ENCODE assay signal across 9 mouse cellular contexts in the genomic region with DNA sequence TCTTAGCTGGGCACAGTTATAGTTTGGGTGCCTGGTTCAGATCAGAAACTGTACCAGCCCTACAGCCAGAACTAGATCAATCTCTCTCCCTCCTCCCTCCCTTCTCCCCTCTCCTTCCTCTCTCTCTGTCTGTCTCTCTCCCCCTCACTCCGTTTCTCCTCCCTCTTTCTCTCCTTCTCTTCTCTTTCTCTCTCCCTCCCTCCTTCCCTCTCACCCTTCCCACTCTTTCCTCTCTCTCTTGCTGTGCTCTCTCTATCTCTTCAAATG.
DNase-seq lines count a peak whose midpoint lies in the region; ATAC-seq and TF ChIP-seq lines count a peak whose summit lies in the region.
"Had no signal": no experiment of that assay in that cellular context is flagged by ENCODE, and none has a peak within 500 bp of the region (broad histone marks: within the 10 kb centered on the region; RNA-seq: fewer than 3 reads in every experiment).

No protein-coding gene starts in this region.

- DNase-seq in left cerebral cortex, adult 2 months (ENCODE audit: extremely low spot score in 1 of 2, low spot score in 2 of 2) = no peak
- no peak for DNase-seq in left cerebral cortex, adult 18-20 months (ENCODE audit: low spot score in 2 of 2)
- DNase-seq in natural killer cell, adult 2 months (ENCODE audit: low spot score in 2 of 2) = no peak

- intact Hi-C loops in left cerebral cortex, adult 2 months (cut with DNase I) = loop anchor here (2.0 kb wide), 1 partner anchor 183 kb away; no protein-coding TSS in a partner anchor

- H3K9ac ChIP-seq in forebrain, embryonic 13.5 days = peak overlapping the region; percentile 55; the same call in 1 of the 2 replicates
- H3K9ac ChIP-seq in intestine, postnatal 0 days (ENCODE audit: low read depth, low read length) = no peak overlapping the region

- no peaks in the 10 kb centered on the region for H3K36me3 ChIP-seq in forebrain, embryonic 13.5 days (ENCODE audit: poor library complexity, severe bottlenecking)
- no peaks in the 10 kb centered on the region for H3K36me3 ChIP-seq in intestine, postnatal 0 days (ENCODE audit: control insufficient read depth, insufficient read depth)
- H3K36me3 ChIP-seq in small intestine, adult 2 months (ENCODE audit: control insufficient read depth, insufficient read depth, low read length) = no peaks in the 10 kb centered on the region

- 12% methylated on average over 1 of the region's 1 CpGs for WGBS in forebrain, embryonic 13.5 days
- WGBS in intestine, postnatal 0 days = 13% methylated on average over 1 of the region's 1 CpGs
- WGBS in small intestine, adult 2 months = 24% methylated on average over 1 of the region's 1 CpGs

- TF ChIP-seq CTCF in left cerebral cortex, adult 2 months (IDR thresholded peaks at IDR 0.05) = no peak
- TF ChIP-seq CTCF in intestine, postnatal 0 days (IDR thresholded peaks at IDR 0.05; ENCODE audit: low read depth) = no peak
- TF ChIP-seq CTCF in small intestine, adult 2 months (IDR thresholded peaks at IDR 0.05; ENCODE audit: extremely low read depth, insufficient read length, insufficient replicate concordance, low read depth, low read length) = no peak

- ATAC-seq in forebrain, embryonic 13.5 days = no peak
- no peak for ATAC-seq in intestine, postnatal 0 days
- ATAC-seq in CD4-positive, CD25-positive, alpha-beta regulatory T cell, adult 4 months = no peak

- no peaks in the 10 kb centered on the region for H3K27me3 ChIP-seq in forebrain, embryonic 13.5 days
- no peaks in the 10 kb centered on the region for H3K27me3 ChIP-seq in intestine, postnatal 0 days (replicated peaks; ENCODE audit: control insufficient read depth, insufficient read depth, low read length)
- no peaks in the 10 kb centered on the region for H3K27me3 ChIP-seq in small intestine, adult 2 months (ENCODE audit: control insufficient read depth, insufficient read depth, low read length)
- H3K27me3 ChIP-seq: Patski had no signal

- H3K4me1 ChIP-seq in forebrain, embryonic 13.5 days = peaks cover 30% of the 10 kb centered on the region
- no peaks in the 10 kb centered on the region for H3K4me1 ChIP-seq in intestine, postnatal 0 days (replicated peaks; ENCODE audit: control insufficient read depth, insufficient read depth, low read length)
- H3K4me1 ChIP-seq in small intestine, adult 2 months (ENCODE audit: control insufficient read depth, insufficient read depth, insufficient read length, low read length) = no peaks in the 10 kb centered on the region

- peak overlapping the region; percentile 90 for H3K27ac ChIP-seq in left cerebral cortex, adult 2 months
- no peak overlapping the region for H3K27ac ChIP-seq in forebrain, embryonic 13.5 days
- no peak overlapping the region for H3K27ac ChIP-seq in intestine, postnatal 0 days (ENCODE audit: low read depth, low read length)
- H3K27ac ChIP-seq in small intestine, adult 2 months (ENCODE audit: insufficient read depth, low read depth, low read length) = peak overlapping the region; percentile 77; the same call in 1 of the 2 replicates

- H3K4me2 ChIP-seq in forebrain, embryonic 13.5 days = peak overlapping the region; percentile 60
- peak overlapping the region; percentile 58; the same call in 1 of the 2 replicates for H3K4me2 ChIP-seq in intestine, postnatal 0 days (replicated peaks; ENCODE audit: low read depth)

- H3K9me3 ChIP-seq in forebrain, embryonic 13.5 days (replicated peaks) = no peaks in the 10 kb centered on the region
- no peaks in the 10 kb centered on the region for H3K9me3 ChIP-seq in intestine, postnatal 0 days (ENCODE audit: control insufficient read depth)

- TF ChIP-seq POLR2A in small intestine, adult 2 months (IDR thresholded peaks at IDR 0.05; ENCODE audit: low read depth, low read length) = no peak

- peak overlapping the region; percentile 56 for H3K4me3 ChIP-seq in left cerebral cortex, adult 2 months
- peak overlapping the region; percentile 42 for H3K4me3 ChIP-seq in forebrain, embryonic 13.5 days
- H3K4me3 ChIP-seq in intestine, postnatal 0 days (ENCODE audit: low read depth, low read length) = peak overlapping the region; percentile 42; the same call in 1 of the 2 replicates
- H3K4me3 ChIP-seq in small intestine, adult 2 months (ENCODE audit: low read depth, low read length) = no peak overlapping the region
- H3K4me3 ChIP-seq: myocyte had no signal

Comparison
In these comparisons a context has a peak if more than half of its experiments do, and no peak if none do; other contexts are left out.
1. H3K27ac ChIP-seq: peak in left cerebral cortex, adult 2 months (single experiment) and small intestine, adult 2 months (single experiment); none in forebrain, embryonic 13.5 days (single experiment) and intestine, postnatal 0 days (single experiment).